Mouse (Mus musculus): ENCODE data around the gene Pnma1. TPM values are rescaled to one million over a fixed set of nuclear protein-coding genes. Genes with fewer than 3 reads are reported as not detected.

Pnma1 gene
- polyA plus RNA-seq, 1 experiment from 2014 or later, result 7.7 TPM

DNA sequence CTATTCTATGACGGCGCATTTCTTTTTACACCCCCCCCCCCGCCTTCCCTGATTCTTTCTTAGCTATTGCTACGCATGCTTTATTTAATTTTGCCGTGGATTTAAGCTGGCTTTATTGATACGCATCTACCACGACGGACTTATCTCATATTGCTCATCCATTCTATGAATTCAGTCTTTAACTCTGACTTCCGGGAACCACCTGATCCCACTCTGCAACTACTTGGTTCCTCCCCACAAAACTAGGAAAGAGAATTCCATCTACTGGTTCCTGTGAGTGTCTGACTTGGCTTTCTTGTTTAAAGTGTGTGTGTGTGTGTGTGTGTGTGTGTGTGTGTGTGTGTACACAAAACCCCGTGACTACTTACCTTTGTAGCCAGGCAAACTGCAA, 328 bp upstream of the Pnma1 start:
- ATAC-seq (replicated peaks), result peak; percentile 46

DNA sequence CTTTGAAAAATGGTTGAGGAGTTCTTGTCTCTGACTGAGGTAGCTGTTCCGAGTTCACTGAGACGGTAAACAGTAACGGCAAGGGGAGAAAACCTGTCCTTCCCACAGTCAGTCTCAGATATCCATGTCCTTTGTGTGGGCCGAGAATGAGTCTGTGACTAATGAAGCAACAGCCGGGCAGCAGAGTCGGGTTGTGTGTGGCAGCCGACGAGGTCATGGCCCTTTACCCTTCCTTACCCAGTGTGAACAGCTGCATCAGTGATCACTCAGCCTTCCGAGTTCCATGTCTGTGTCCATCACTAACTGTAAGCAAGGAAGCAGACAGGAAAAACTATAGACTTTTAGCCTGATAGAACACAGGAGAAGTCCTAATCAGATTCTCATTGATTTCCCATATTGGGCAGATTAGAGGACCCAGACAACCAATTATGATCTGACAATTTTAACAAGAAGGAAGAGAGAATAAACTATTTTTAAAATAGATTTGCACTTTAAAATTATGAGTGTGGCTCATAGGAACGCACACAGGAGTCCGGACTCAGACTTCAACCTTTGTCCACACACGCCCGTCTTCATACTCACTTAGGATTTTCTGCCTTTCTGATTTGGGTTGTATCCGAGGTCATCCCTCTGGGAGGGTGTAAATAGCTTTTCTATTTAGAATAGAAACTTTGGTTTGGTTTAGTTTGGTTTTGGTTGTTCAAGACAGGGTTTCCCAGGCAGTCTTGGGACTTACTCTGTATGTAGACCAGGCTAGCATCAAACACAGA, 5.8 kb downstream of the Pnma1 start:
- no peak for ATAC-seq (replicated peaks)
- Histone ChIP-seq H3K9me3 (no peaks in the 10 kb centered on the region), H3K4me2 (no peak overlapping the region), H3K9ac (no peak overlapping the region), H3K4me3 (no peak overlapping the region), H3K4me1 (peaks cover 7% of the 10 kb centered on the region; the same call in 1 of the 2 replicates), H3K36me3 (replicated peaks) (0 out of 2 replicates have a peak, but pooled peaks cover 4% of the 10 kb centered on the region), H3K27ac (no peak overlapping the region), H3K27me3 (replicated peaks) (no peaks in the 10 kb centered on the region)
- WGBS, result 60% methylated on average over 14 of the region's 14 CpGs

More for the DNA sequence above, 328 bp upstream of the Pnma1 start:
- H3K36me3 ChIP-seq (replicated peaks), result no peaks in the 10 kb centered on the region
- H3K27me3 ChIP-seq (replicated peaks), result no peaks in the 10 kb centered on the region
- H3K4me1 ChIP-seq, result peaks cover 27% of the 10 kb centered on the region
- H3K4me2 ChIP-seq, result peak overlapping the region; percentile 79
- no peaks in the 10 kb centered on the region for H3K9me3 ChIP-seq
- peak overlapping the region; percentile 88 for H3K27ac ChIP-seq
- 3% methylated on average over 10 of the region's 10 CpGs for WGBS
- peak overlapping the region; percentile 77 for H3K9ac ChIP-seq
- H3K4me3 ChIP-seq, result peak overlapping the region; percentile 82

- Histone ChIP-seq H3K4me2 (no peak overlapping the region), H3K27me3 (replicated peaks) (no peaks in the 10 kb centered on the region), H3K27ac (no peak overlapping the region), H3K4me1 (no peaks in the 10 kb centered on the region), H3K4me3 (no peak overlapping the region), H3K9me3 (no peaks in the 10 kb centered on the region), H3K9ac (no peak overlapping the region), H3K36me3 (replicated peaks) (peaks cover 9% of the 10 kb centered on the region; the same call in 1 of the 2 replicates)
- 89% methylated on average over 4 of the region's 4 CpGs for WGBS
- ATAC-seq (replicated peaks), result no peak
These were observed 7.0 kb downstream of the Pnma1 start for GRCm38 (mm10) chr12:84141271-84141670.

DNA sequence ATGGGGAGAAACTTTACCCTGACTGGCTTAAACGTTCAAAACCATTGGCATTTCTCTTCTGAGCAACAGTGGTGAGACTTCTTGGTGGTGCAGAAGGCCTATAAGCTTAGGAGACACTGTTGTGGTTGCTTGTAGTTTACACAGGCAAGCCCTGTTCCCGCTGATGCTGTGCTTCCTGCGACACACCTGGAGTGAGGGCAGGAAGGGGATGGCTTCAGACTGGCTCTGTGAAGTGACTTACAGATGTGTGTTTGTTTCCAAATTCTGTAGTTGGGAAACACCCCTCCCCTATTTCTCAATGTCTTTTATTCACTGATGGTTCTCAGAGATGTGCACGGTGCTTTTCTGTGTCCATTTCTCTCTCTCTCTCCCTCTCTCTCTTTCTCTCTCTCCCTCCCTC, 8.2 kb downstream of the Pnma1 start:
- Histone ChIP-seq H3K4me3 (no peak overlapping the region), H3K9me3 (no peaks in the 10 kb centered on the region)

GRCm38 (mm10) chr12:84137131-84137530, 11.2 kb downstream of the Pnma1 start:
- WGBS, result 96% methylated on average over 7 of the region's 7 CpGs
- Histone ChIP-seq H3K9ac (no peak overlapping the region), H3K4me2 (no peak overlapping the region), H3K27ac (no peak overlapping the region), H3K4me3 (no peak overlapping the region), H3K9me3 (no peaks in the 10 kb centered on the region), H3K27me3 (replicated peaks) (no peaks in the 10 kb centered on the region), H3K4me1 (no peaks in the 10 kb centered on the region), H3K36me3 (replicated peaks) (peaks cover 17% of the 10 kb centered on the region)
- no peak for ATAC-seq (replicated peaks)

More for the DNA sequence above, 8.2 kb downstream of the Pnma1 start:
- H3K27me3 ChIP-seq (replicated peaks), result no peaks in the 10 kb centered on the region
- no peak overlapping the region for H3K4me2 ChIP-seq
- H3K4me1 ChIP-seq, result no peaks in the 10 kb centered on the region
- ATAC-seq (replicated peaks), result no peak
- peaks cover 14% of the 10 kb centered on the region for H3K36me3 ChIP-seq (replicated peaks)
- no peak overlapping the region for H3K27ac ChIP-seq
- WGBS, result 78% methylated on average over 4 of the region's 4 CpGs
- no peak overlapping the region for H3K9ac ChIP-seq

DNA sequence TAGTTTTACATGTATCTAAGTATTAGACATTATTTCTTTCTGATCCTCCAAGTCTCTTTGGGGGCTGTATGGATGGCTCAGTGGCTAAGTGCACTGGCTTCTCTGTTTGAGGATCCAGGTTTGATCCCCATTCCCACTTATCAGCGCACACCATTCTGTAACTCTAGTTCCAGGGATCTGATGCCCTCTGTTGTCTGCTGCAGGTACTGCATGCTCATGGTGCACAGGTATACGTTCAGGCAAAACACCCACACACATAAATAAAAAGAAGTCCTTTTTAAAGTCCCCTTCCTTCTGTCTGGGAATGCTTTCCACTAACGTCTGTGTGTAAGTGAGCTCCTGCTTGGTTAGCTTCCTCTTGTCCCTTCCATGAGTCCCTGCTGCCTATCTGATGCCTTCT, 16.0 kb downstream of the Pnma1 start:
- Histone ChIP-seq H3K4me2 (no peak overlapping the region), H3K9ac (no peak overlapping the region), H3K9me3 (no peaks in the 10 kb centered on the region), H3K4me1 (no peaks in the 10 kb centered on the region), H3K4me3 (no peak overlapping the region), H3K27me3 (replicated peaks) (no peaks in the 10 kb centered on the region), H3K36me3 (replicated peaks) (peaks cover 35% of the 10 kb centered on the region), H3K27ac (no peak overlapping the region)
- 47% methylated on average over 3 of the region's 3 CpGs for WGBS
- ATAC-seq (replicated peaks), result no peak

DNA sequence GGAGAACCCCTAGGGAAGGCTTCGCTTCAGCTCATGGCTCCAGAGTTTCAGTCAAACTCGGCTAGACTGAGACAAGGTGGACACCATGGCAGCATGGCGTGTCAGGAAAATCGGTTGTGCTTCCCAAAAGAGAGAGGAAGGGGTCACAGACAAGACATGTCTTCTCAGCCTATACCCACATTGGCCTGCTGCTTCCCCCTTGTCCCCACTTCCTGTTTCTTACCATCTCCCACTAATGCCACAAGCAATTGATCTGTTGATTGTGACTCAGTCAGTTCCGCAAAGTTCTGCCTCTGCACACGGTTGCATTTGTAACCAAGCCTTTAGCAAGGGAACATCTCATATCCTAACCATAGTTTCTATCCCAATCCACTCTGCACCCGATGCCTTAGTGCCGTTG, 18.4 kb downstream of the Pnma1 start:
- Histone ChIP-seq H3K36me3 (replicated peaks) (peaks cover 28% of the 10 kb centered on the region; the same call in 1 of the 2 replicates), H3K9me3 (no peaks in the 10 kb centered on the region), H3K27ac (no peak overlapping the region), H3K4me3 (no peak overlapping the region), H3K4me2 (no peak overlapping the region), H3K9ac (no peak overlapping the region), H3K4me1 (no peaks in the 10 kb centered on the region), H3K27me3 (replicated peaks) (no peaks in the 10 kb centered on the region)
- WGBS, result 98% methylated on average over 8 of the region's 8 CpGs
- no peak for ATAC-seq (replicated peaks)

- ATAC-seq (replicated peaks), result no peak
- WGBS, result 90% methylated on average over 6 of the region's 6 CpGs
- H3K4me1 ChIP-seq, result no peaks in the 10 kb centered on the region
- no peak overlapping the region for H3K27ac ChIP-seq
- no peak overlapping the region for H3K9ac ChIP-seq
- peaks cover 29% of the 10 kb centered on the region; the same call in 1 of the 2 replicates for H3K36me3 ChIP-seq (replicated peaks)
- H3K27me3 ChIP-seq (replicated peaks), result no peaks in the 10 kb centered on the region
- H3K4me2 ChIP-seq, result no peak overlapping the region
- H3K9me3 ChIP-seq, result no peaks in the 10 kb centered on the region
- no peak overlapping the region for H3K4me3 ChIP-seq
These were observed 19.7 kb downstream of the Pnma1 start for GRCm38 (mm10) chr12:84128576-84128975.

- H3K4me2 ChIP-seq, result no peak overlapping the region
- no peak for ATAC-seq (replicated peaks)
- H3K9me3 ChIP-seq, result no peaks in the 10 kb centered on the region
- no peaks in the 10 kb centered on the region for H3K4me1 ChIP-seq
- H3K27me3 ChIP-seq (replicated peaks), result no peaks in the 10 kb centered on the region
- H3K9ac ChIP-seq, result no peak overlapping the region
- 82% methylated on average over 2 of the region's 2 CpGs for WGBS
- no peak overlapping the region for H3K4me3 ChIP-seq
- H3K27ac ChIP-seq, result no peak overlapping the region
- peaks cover 23% of the 10 kb centered on the region; the same call in 1 of the 2 replicates for H3K36me3 ChIP-seq (replicated peaks)
These were observed 21.4 kb downstream of the Pnma1 start for GRCm38 (mm10) chr12:84126899-84127298.

DNA sequence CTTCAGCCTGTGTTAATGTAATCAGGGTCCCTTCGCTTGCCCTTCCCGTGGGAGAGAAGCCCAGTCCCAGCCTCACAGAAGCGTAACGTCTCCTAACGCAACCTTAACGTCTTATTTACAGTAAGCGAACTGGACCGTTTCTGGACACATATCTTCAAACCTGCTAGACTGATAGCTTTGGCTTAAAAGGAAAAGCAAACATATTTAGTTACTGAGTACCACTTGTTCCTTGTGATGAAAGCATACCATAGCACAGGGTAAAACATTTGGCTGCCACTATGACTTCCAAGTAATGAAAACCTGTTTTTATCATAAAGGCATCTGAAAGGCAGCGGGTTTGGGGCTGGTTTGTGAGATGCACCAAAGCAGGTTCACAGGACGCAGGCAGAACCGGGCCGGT, 22.4 kb downstream of the Pnma1 start:
- no peak for ATAC-seq (replicated peaks)
- Histone ChIP-seq H3K27me3 (replicated peaks) (no peaks in the 10 kb centered on the region), H3K4me1 (no peaks in the 10 kb centered on the region), H3K9me3 (no peaks in the 10 kb centered on the region), H3K36me3 (replicated peaks) (peaks cover 18% of the 10 kb centered on the region; the same call in 1 of the 2 replicates), H3K27ac (no peak overlapping the region), H3K4me3 (no peak overlapping the region), H3K9ac (no peak overlapping the region), H3K4me2 (no peak overlapping the region)
- 81% methylated on average over 12 of the region's 12 CpGs for WGBS

DNA sequence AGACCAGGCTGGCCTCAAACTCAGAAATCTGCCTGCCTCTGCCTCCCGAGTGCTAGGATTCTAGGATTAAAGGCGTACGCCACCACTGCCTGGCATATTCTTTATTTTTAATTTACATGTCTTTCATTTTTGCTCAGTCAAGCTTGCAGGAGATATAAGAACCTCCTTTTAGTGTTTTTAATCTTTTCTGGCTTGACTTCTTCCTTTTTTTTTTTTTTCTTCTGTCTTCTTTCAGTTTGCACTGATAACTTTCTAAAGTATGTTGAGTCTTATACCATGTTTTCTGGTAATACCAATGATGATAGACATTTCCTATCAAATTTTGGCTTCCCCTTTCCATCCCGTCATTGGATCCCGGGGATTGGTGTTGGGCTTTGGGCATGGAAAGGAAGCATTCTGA, 28.7 kb downstream of the Pnma1 start:
- Histone ChIP-seq H3K4me3 (no peak overlapping the region), H3K9me3 (no peaks in the 10 kb centered on the region)
- WGBS, result 92% methylated on average over 5 of the region's 5 CpGs

DNA sequence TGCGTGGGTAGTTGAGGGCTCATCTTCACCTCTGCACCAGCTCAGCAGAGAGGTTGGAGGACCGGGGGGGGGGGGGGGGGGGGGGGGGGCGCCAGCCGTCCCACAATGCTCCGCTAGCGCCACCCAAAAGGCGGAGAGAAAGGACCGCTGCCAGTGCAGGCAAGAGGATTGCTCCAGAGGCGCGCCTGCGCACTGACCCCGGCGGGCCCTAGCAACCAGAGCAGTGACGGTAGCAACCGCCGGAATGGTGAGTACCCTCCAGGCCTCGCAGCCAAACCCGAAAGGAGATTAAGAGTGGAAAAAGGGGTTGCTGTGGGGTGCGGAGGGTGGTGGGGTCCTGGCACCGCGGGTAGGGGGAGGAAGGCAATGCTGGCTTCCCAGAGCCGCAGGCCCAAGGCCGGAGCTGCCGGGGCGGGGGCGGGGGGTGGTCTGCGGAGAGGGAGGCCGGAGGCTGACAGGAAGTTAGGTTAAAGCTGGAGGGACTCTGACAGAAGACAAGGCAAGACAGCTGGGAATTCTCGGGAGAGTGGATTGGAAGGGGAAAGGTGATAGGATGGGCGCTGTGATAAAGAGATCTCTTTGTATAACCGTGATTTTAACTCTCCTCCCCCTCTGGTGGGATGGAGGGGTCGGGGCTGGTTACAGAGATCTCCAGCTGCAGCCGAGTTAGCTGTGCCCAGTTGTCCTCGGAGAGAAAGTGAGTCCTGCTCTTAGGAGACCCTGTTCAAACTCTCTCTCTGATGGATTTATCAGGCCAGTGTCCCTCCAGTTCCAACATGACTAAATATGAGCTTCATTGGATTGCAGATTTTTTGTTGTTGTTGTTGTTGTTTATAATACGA, 33.9 kb downstream of the Pnma1 start, which contains the start of gene Dnal1:
Gene Dnal1, plus strand, starts transcription at position 214 of the 842 bp plus-strand sequence.
- H3K27ac ChIP-seq, result peak within 1 kb of the TSS; percentile 84
- no peaks in the 10 kb centered on the region for H3K36me3 ChIP-seq (replicated peaks)
- peak; percentile 98 for ATAC-seq (replicated peaks)
- peak within 1 kb of the TSS; percentile 64 for H3K4me2 ChIP-seq
- no peaks in the 10 kb centered on the region for H3K27me3 ChIP-seq (replicated peaks)
- no peaks in the 10 kb centered on the region for H3K9me3 ChIP-seq
- 3% methylated on average over 29 of the region's 35 CpGs for WGBS
- H3K4me1 ChIP-seq, result peaks cover 10% of the 10 kb centered on the region
- peak within 1 kb of the TSS; percentile 78 for H3K9ac ChIP-seq
- peak within 1 kb of the TSS; percentile 97 for H3K4me3 ChIP-seq

More for the DNA sequence above, 28.7 kb downstream of the Pnma1 start:
- Histone ChIP-seq H3K36me3 (replicated peaks) (no peaks in the 10 kb centered on the region), H3K4me1 (peaks cover 9% of the 10 kb centered on the region), H3K4me2 (no peak overlapping the region), H3K27me3 (replicated peaks) (no peaks in the 10 kb centered on the region), H3K27ac (no peak overlapping the region), H3K9ac (no peak overlapping the region)
- no peak for ATAC-seq (replicated peaks)
